ENCODE assay signal across 13 mouse cellular contexts in the genomic region with DNA sequence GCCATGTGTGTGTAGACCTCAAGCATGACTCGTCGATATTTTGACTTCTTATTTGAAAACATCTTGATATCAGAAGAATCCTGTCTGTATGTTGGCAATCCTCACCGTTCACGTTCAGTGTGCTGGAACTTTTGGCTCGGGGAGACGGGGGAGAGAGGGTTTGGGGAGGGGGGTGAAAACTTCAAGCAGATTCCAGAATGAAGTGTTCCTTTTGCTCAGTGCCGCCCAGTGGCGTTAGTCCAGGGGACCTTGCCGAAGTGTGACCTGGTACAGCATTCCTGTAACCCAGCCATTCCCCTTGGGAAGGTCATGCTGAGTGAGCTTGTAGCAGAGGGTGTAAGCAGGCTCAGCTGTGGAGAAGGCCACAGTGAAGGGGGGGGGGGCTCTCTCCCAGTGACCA. TPM values are rescaled to one million over a fixed set of nuclear protein-coding genes. Genes with fewer than 3 reads are reported as not detected.
A peak's percentile ranks its signal among the peaks of the same experiment; 100 is the strongest.
DNase-seq lines count a peak whose midpoint lies in the region; ATAC-seq and TF ChIP-seq lines count a peak whose summit lies in the region.
"Had no signal": no experiment of that assay in that cellular context is flagged by ENCODE, and none has a peak within 500 bp of the region (broad histone marks: within the 10 kb centered on the region; RNA-seq: fewer than 3 reads in every experiment).

No protein-coding gene starts in this region.

- WGBS in heart, embryonic 16.5 days: 36% methylated on average over 9 of the region's 9 CpGs
- 74% methylated on average over 9 of the region's 9 CpGs for WGBS in midbrain, embryonic 11.5 days
- 81% methylated on average over 9 of the region's 9 CpGs for WGBS in midbrain, postnatal 0 days

- H3K4me3 ChIP-seq in heart, embryonic 16.5 days (ENCODE audit: low read length): no peak overlapping the region
- H3K4me3 ChIP-seq in midbrain, embryonic 11.5 days (ENCODE audit: low read depth, low read length): no peak overlapping the region
- no peak overlapping the region for H3K4me3 ChIP-seq in midbrain, postnatal 0 days (ENCODE audit: low read depth, low read length)
- H3K4me3 ChIP-seq: hindbrain, embryonic 12.5 days; intestine, embryonic 15.5 days; neural tube, embryonic 15.5 days had no signal

- TF ChIP-seq CTCF in midbrain, postnatal 0 days (IDR thresholded peaks at IDR 0.05): no peak

- peaks cover 11% of the 10 kb centered on the region; the same call in 1 of the 2 replicates for H3K4me1 ChIP-seq in heart, embryonic 16.5 days (ENCODE audit: control insufficient read depth, insufficient read depth, low read length)
- H3K4me1 ChIP-seq in midbrain, embryonic 11.5 days (ENCODE audit: control insufficient read depth, insufficient read depth, low read length): peaks cover 3% of the 10 kb centered on the region; the same call in 1 of the 2 replicates
- no peaks in the 10 kb centered on the region for H3K4me1 ChIP-seq in midbrain, postnatal 0 days (ENCODE audit: insufficient read depth, low read length)

- DNase-seq in heart, postnatal 25 days (ENCODE audit: low spot score): no peak
- peak; percentile 47 for DNase-seq in midbrain, embryonic 11.5 days (ENCODE audit: low spot score, missing footprints)
- no peak for DNase-seq in midbrain, postnatal 0 days (ENCODE audit: low spot score)
- DNase-seq in kidney, adult 8-10 months: peak; percentile 52 to 68
- DNase-seq in testis, postnatal 10 days (ENCODE audit: low spot score): peak; percentile 63
- DNase-seq in embryo, embryonic 9.5 days (ENCODE audit: extremely low spot score): no peak
- DNase-seq: cerebellum, adult 8-10 months; gastrocnemius, postnatal 36 days; thymus, adult 2 months had no signal

- H3K9me3 ChIP-seq in heart, embryonic 16.5 days (replicated peaks; ENCODE audit: control insufficient read depth, low read length): no peaks in the 10 kb centered on the region
- no peaks in the 10 kb centered on the region for H3K9me3 ChIP-seq in midbrain, embryonic 11.5 days (ENCODE audit: control insufficient read depth, low read length)
- H3K9me3 ChIP-seq in midbrain, postnatal 0 days (ENCODE audit: low read length): no peaks in the 10 kb centered on the region
- H3K9me3 ChIP-seq: hindbrain, embryonic 12.5 days; intestine, embryonic 15.5 days; neural tube, embryonic 15.5 days had no signal

- peak; percentile 78 for ATAC-seq in heart, embryonic 16.5 days (replicated peaks; ENCODE audit: extremely low read depth, insufficient read depth, low FRiP score)
- no peak for ATAC-seq in midbrain, embryonic 11.5 days (ENCODE audit: low FRiP score)
- ATAC-seq in midbrain, postnatal 0 days (ENCODE audit: low FRiP score): no peak
- ATAC-seq: intestine, embryonic 15.5 days had no signal

- H3K4me2 ChIP-seq in heart, embryonic 16.5 days (ENCODE audit: low read depth, low read length): no peak overlapping the region
- H3K4me2 ChIP-seq in midbrain, embryonic 11.5 days: no peak overlapping the region
- no peak overlapping the region for H3K4me2 ChIP-seq in midbrain, postnatal 0 days (ENCODE audit: low read depth, low read length, poor library complexity, severe bottlenecking)
- H3K4me2 ChIP-seq: hindbrain, embryonic 12.5 days; intestine, embryonic 15.5 days; neural tube, embryonic 15.5 days had no signal

- intact Hi-C loops in heart, postnatal 25 days (cut with DNase I): no loop called here

- no peaks in the 10 kb centered on the region for H3K27me3 ChIP-seq in heart, embryonic 16.5 days (ENCODE audit: control insufficient read depth, insufficient read depth, low read length)
- no peaks in the 10 kb centered on the region for H3K27me3 ChIP-seq in midbrain, embryonic 11.5 days (ENCODE audit: control insufficient read depth, insufficient read depth, low read length)
- no peaks in the 10 kb centered on the region for H3K27me3 ChIP-seq in midbrain, postnatal 0 days (ENCODE audit: insufficient read depth, low read length)
- H3K27me3 ChIP-seq: hindbrain, embryonic 12.5 days; intestine, embryonic 15.5 days; neural tube, embryonic 15.5 days had no signal

- no peak overlapping the region for H3K9ac ChIP-seq in heart, embryonic 16.5 days (ENCODE audit: low read length)
- H3K9ac ChIP-seq in midbrain, embryonic 11.5 days (ENCODE audit: low read length): no peak overlapping the region
- no peak overlapping the region for H3K9ac ChIP-seq in midbrain, postnatal 0 days (replicated peaks; ENCODE audit: low read length, poor library complexity, severe bottlenecking)
- H3K9ac ChIP-seq: hindbrain, embryonic 12.5 days; intestine, embryonic 15.5 days; neural tube, embryonic 15.5 days had no signal

- no peak overlapping the region for H3K27ac ChIP-seq in heart, embryonic 16.5 days (ENCODE audit: low read length)
- H3K27ac ChIP-seq in midbrain, embryonic 11.5 days (ENCODE audit: low read depth, low read length): no peak overlapping the region
- no peak overlapping the region for H3K27ac ChIP-seq in midbrain, postnatal 0 days (ENCODE audit: low read depth, low read length)
- H3K27ac ChIP-seq: hindbrain, embryonic 12.5 days; intestine, embryonic 15.5 days; neural tube, embryonic 15.5 days had no signal

- H3K36me3 ChIP-seq in heart, embryonic 16.5 days (ENCODE audit: control insufficient read depth, insufficient read depth): no peaks in the 10 kb centered on the region
- H3K36me3 ChIP-seq in midbrain, embryonic 11.5 days (ENCODE audit: control insufficient read depth, insufficient read depth, low read length): no peaks in the 10 kb centered on the region
- H3K36me3 ChIP-seq in midbrain, postnatal 0 days (ENCODE audit: insufficient read depth, low read length): no peaks in the 10 kb centered on the region
- H3K36me3 ChIP-seq: hindbrain, embryonic 12.5 days; intestine, embryonic 15.5 days; neural tube, embryonic 15.5 days had no signal

RNA-seq across cellular contexts. Expression of a gene that starts 8.1 kb away (rescaled TPM):
- polyA plus RNA-seq in heart, embryonic 16.5 days (2015; fragmentation: Nextera tagmentation; extraction: Ambion mirVana): 0.69 and 2.0 TPM in 2 replicates
- total RNA-seq in heart, postnatal 25 days (2021): under 1 TPM; 0.13 to 0.39 TPM
- polyA plus RNA-seq in midbrain, embryonic 11.5 days (2014; fragmentation: Nextera tagmentation; extraction: Ambion mirVana): 0.12 and 0.37 TPM in 2 replicates
- total RNA-seq in midbrain, postnatal 0 days (2014; rRNA removed): 0.24 and 0.38 TPM in 2 replicates
- 0.09 and 0.25 TPM in 2 replicates for polyA plus RNA-seq in midbrain, postnatal 0 days (2015; fragmentation: Nextera tagmentation; extraction: Ambion mirVana)

Comparison
In these comparisons a context has a peak if more than half of its experiments do, and no peak if none do; other contexts are left out.
1. DNase-seq: peak in midbrain, embryonic 11.5 days (single experiment), kidney, adult 8-10 months (2 of 2) and testis, postnatal 10 days (single experiment); none in heart, postnatal 25 days (single experiment), midbrain, postnatal 0 days (single experiment) and embryo, embryonic 9.5 days (single experiment).